Mouse (Mus musculus): ENCODE measurements at regions not wholly inside any gene's neighbourhood (a gene's known extent, or its start where the extent isn't known, plus 50 kb on each side); places are given as distances from the start of the nearest gene placed in this dataset.
A peak's percentile ranks its signal among the peaks of the same experiment; 100 is the strongest.

DNA sequence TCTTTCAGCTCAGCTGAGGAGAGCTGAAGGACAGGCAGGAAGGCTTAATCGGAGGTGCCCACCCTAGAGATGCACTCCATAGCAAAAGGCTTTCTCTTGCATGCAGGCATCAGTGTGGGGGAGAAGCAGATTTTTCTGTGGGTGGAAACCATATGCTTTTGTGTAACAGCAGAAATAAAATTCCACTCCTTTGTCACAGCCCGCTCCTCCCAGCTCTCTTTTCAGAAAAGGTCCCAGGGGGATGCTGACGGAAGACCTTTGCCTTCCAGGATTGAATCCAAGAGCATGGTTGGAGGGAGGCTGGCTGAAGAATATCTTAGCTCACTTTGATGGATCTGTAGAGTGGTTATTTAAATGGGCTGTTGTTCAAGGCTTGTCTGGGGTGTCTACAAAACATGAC lies 336.8 kb upstream of the Map3k7 start:
- 66% methylated on average over 3 of the region's 3 CpGs for WGBS
- Histone ChIP-seq H3K4me2 (replicated peaks; ENCODE audit: low read depth, low read length) (no peak overlapping the region), H3K27ac (ENCODE audit: low read depth, low read length) (no peak overlapping the region), H3K27me3 (ENCODE audit: control insufficient read depth, insufficient read depth, low read length) (no peaks in the 10 kb centered on the region), H3K4me1 (ENCODE audit: control insufficient read depth, insufficient read depth, low read length) (no peaks in the 10 kb centered on the region), H3K36me3 (ENCODE audit: control insufficient read depth, insufficient read depth, low read length) (no peaks in the 10 kb centered on the region), H3K9me3 (ENCODE audit: control insufficient read depth, low read length) (no peaks in the 10 kb centered on the region), H3K9ac (ENCODE audit: low read depth, low read length) (no peak overlapping the region), H3K4me3 (ENCODE audit: low read length) (no peak overlapping the region)
- ATAC-seq (ENCODE audit: low FRiP score, low TSS enrichment): no peak

DNA sequence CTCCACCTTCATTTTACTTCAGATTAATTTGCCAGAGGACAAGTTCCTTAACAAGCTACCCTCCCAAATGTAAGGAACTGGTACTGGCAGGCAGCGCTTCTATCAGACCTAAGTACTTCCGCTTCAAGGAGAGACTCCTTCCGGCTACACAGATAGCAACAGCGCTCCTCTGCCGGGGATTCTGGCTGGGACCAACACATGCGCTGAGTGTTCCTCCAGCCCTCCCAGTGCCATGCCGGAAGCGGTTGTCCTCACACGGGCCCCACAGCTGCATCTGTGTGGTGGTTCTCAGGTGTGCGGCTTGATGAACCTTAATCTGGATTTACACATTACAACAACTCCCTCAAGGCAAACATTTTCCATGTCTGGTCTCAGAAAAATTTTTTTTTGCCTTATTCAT lies 336.1 kb upstream of the Map3k7 start:
- Histone ChIP-seq H3K4me1 (ENCODE audit: control insufficient read depth, insufficient read depth, low read length) (no peaks in the 10 kb centered on the region), H3K9ac (ENCODE audit: low read depth, low read length) (no peak overlapping the region), H3K9me3 (ENCODE audit: control insufficient read depth, low read length) (no peaks in the 10 kb centered on the region), H3K27ac (ENCODE audit: low read depth, low read length) (no peak overlapping the region), H3K27me3 (ENCODE audit: control insufficient read depth, insufficient read depth, low read length) (no peaks in the 10 kb centered on the region), H3K4me3 (ENCODE audit: low read length) (no peak overlapping the region), H3K4me2 (replicated peaks; ENCODE audit: low read depth, low read length) (no peak overlapping the region), H3K36me3 (ENCODE audit: control insufficient read depth, insufficient read depth, low read length) (no peaks in the 10 kb centered on the region)
- WGBS: 96% methylated on average over 10 of the region's 10 CpGs
- no peak for ATAC-seq (ENCODE audit: low FRiP score, low TSS enrichment)

DNA sequence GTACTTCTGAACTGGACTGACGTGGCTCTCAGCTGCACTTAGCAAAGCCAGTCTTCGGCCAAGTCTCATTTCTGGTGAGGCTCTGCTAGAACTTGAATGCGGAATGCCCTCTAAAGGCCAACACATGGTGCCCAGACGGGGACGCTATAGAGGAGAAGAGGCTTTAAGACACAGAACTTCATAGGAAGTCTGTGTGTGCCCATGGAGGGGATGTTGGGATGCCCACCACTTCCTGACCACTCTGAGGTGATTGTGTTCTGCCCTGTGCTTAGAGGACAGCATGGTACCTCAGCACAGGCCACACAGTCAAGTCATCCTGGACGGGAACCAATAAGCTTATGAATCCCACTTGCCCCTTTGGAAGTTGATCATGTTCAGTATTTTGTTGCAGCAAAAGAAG lies 325.3 kb upstream of the Map3k7 start:
- H3K4me2 ChIP-seq (replicated peaks; ENCODE audit: low read depth, low read length): no peak overlapping the region
- H3K4me3 ChIP-seq (ENCODE audit: low read length): no peak overlapping the region
- no peak overlapping the region for H3K27ac ChIP-seq (ENCODE audit: low read depth, low read length)
- 94% methylated on average over 6 of the region's 6 CpGs for WGBS
- H3K9me3 ChIP-seq (ENCODE audit: control insufficient read depth, low read length): no peaks in the 10 kb centered on the region; the same call in 1 of the 2 replicates
- H3K36me3 ChIP-seq (ENCODE audit: control insufficient read depth, insufficient read depth, low read length): no peaks in the 10 kb centered on the region
- no peaks in the 10 kb centered on the region for H3K27me3 ChIP-seq (ENCODE audit: control insufficient read depth, insufficient read depth, low read length)
- ATAC-seq (ENCODE audit: low FRiP score, low TSS enrichment): no peak
- H3K4me1 ChIP-seq (ENCODE audit: control insufficient read depth, insufficient read depth, low read length): no peaks in the 10 kb centered on the region
- H3K9ac ChIP-seq (ENCODE audit: low read depth, low read length): no peak overlapping the region

DNA sequence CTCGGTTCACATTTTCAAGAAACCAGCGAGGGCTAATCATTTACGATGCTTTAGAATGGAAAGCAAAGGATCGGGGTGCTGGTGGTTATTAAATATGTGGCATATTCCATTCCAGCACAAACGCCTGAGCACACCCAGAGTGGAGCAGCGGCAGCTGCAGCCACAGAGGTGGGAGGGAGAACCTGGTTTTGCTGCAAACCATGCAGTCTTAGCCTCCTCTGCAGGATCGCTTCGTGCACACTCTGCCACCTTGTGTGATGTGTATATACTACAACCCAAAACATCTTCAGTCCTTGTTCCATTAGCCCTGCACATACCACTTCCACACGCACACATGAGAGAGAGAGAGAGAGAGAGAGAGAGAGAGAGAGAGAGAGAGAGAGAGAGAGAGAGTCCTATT lies 321.7 kb upstream of the Map3k7 start:
- no peaks in the 10 kb centered on the region for H3K36me3 ChIP-seq (ENCODE audit: control insufficient read depth, insufficient read depth, low read length)
- H3K27me3 ChIP-seq (ENCODE audit: control insufficient read depth, insufficient read depth, low read length): no peaks in the 10 kb centered on the region
- H3K9me3 ChIP-seq (ENCODE audit: control insufficient read depth, low read length): no peaks in the 10 kb centered on the region
- 34% methylated on average over 9 of the region's 9 CpGs for WGBS
- ATAC-seq (ENCODE audit: low FRiP score, low TSS enrichment): peak; percentile 95
- H3K27ac ChIP-seq (ENCODE audit: low read depth, low read length): no peak overlapping the region
- H3K4me2 ChIP-seq (replicated peaks; ENCODE audit: low read depth, low read length): no peak overlapping the region
- no peaks in the 10 kb centered on the region for H3K4me1 ChIP-seq (ENCODE audit: control insufficient read depth, insufficient read depth, low read length)
- no peak overlapping the region for H3K4me3 ChIP-seq (ENCODE audit: low read length)
- no peak overlapping the region for H3K9ac ChIP-seq (ENCODE audit: low read depth, low read length)

DNA sequence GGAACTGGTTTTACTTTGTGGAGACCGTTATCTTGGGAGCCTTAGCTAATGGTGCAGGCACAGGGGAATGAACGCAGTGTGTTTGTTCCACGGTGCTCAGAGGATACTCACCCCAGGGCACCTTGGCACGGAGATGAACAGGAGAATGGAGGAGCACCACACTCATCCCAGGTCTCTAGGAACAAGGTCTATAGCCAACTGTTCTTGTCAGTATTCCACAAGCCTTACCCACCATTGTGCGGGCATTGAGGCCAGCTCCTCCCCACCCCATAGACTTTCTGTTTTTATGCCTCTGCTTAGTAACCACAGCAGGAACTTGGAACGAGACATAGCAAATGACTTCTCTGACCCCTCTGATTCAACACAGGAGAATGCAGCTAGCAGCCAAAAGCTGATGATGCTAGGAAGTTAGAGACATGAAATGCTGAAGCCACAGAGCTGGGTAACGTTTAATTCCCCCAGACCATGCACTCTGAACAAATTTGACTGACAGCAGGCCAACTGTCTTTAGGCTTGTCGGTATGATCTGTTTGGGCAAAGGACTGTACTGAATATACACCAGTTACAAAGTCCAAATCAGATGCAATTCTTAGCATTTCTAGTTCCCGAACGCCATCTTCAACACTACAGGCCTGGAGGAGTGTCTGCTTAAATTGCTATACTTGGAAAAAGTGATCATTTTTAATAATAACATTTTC lies 321.2 kb upstream of the Map3k7 start:
- Histone ChIP-seq H3K4me1 (ENCODE audit: control insufficient read depth, insufficient read depth, low read length) (no peaks in the 10 kb centered on the region), H3K4me2 (replicated peaks; ENCODE audit: low read depth, low read length) (no peak overlapping the region), H3K9me3 (ENCODE audit: control insufficient read depth, low read length) (no peaks in the 10 kb centered on the region), H3K9ac (ENCODE audit: low read depth, low read length) (no peak overlapping the region), H3K36me3 (ENCODE audit: control insufficient read depth, insufficient read depth, low read length) (no peaks in the 10 kb centered on the region), H3K27ac (ENCODE audit: low read depth, low read length) (no peak overlapping the region; the same call in 1 of the 2 replicates), H3K27me3 (ENCODE audit: control insufficient read depth, insufficient read depth, low read length) (no peaks in the 10 kb centered on the region), H3K4me3 (ENCODE audit: low read length) (no peak overlapping the region)
- 57% methylated on average over 10 of the region's 10 CpGs for WGBS
- ATAC-seq (ENCODE audit: low FRiP score, low TSS enrichment): peak; percentile 67

DNA sequence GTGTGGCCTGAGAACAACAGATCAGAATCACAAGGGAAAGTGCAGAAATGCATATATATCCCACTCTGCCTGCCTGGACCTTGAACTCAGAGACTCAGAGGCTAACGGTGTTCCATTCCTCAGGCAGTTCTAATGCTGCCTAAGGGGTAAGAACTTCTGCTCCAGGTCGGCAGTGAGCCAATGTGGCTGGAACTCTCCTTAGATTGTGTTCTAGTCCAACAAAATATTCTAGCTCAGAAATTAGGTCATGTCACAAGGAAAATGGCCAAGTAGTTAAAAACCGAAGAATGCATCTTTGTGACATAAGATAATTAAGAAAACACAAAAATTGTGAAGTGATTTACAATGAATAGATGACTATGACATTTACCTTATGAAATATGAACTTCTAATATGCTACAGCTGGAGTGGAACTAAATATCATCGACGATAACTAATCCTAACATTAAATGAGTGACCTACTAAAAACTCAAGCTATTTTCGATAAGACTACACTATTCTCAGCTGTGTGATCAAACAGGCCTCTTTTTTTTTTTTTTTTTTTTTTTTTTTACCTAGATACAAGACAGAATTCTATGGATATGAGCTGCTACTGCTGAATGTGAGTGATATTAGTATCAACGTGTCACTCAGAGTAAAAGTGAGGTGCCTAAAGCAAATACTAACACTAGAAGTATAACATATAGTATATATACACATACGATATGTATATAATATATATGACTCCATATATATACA lies 315.1 kb upstream of the Map3k7 start:
- WGBS: 90% methylated on average over 8 of the region's 8 CpGs
- no peaks in the 10 kb centered on the region for H3K4me1 ChIP-seq (ENCODE audit: control insufficient read depth, insufficient read depth, low read length)
- H3K4me2 ChIP-seq (replicated peaks; ENCODE audit: low read depth, low read length): no peak overlapping the region
- no peak overlapping the region for H3K9ac ChIP-seq (ENCODE audit: low read depth, low read length)
- H3K4me3 ChIP-seq (ENCODE audit: low read length): no peak overlapping the region
- H3K9me3 ChIP-seq (ENCODE audit: control insufficient read depth, low read length): no peaks in the 10 kb centered on the region
- H3K36me3 ChIP-seq (ENCODE audit: control insufficient read depth, insufficient read depth, low read length): no peaks in the 10 kb centered on the region
- no peak overlapping the region for H3K27ac ChIP-seq (ENCODE audit: low read depth, low read length)
- no peaks in the 10 kb centered on the region for H3K27me3 ChIP-seq (ENCODE audit: control insufficient read depth, insufficient read depth, low read length)
- ATAC-seq (ENCODE audit: low FRiP score, low TSS enrichment): no peak

DNA sequence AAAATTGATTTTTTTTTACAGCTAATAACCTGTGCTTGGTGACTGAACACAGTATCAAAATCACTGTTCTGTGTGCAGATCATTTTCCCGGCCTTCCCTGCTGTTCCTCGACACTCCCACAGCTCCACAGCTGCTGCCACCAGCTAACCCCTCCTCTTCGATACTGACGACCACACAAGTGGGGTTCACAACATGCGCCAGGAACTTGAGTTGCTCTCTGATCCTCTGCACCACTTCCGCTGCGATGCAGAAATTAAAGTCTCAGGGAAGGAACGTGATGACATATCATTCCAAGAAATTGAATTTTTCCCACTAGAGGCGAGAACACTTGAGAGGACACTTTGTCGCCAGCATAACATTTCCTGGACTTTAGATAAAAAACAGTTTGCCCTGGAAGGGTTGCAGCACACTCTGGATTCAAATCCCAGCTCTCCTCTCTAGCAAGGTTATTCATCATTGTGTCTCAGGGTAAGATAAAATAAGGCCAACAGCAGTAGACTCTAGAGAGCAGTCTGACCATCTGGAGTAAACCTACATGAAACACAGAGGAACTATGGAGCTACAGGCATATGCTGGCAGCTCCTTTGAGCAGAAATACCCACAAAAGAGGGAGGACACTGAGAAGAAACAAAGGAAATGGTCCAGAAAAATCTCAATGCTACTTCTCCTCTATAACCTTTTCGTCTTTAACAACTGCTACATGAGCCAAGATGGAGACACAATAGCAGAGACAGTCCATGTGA lies 308.4 kb upstream of the Map3k7 start:
- ATAC-seq (ENCODE audit: low FRiP score, low TSS enrichment): no peak

DNA sequence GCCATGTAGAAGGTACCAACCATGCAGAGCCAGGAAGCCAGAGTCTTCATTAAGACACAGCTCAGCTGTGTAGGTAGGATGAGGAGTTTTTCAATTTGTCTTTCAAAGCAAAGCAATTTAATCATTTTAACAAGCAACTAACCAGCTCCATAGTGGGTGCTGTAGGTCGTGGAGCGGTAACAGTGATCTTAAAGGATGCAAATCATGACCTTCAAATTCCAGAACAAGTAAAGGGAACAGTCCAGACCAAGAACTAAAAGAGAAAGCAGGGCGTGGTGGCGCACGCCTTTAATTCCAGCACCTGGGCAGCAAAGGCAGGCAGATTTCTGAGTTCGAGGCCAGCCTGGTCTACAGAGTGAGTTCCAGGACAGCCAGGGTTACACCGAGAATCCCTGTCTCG lies 307.8 kb upstream of the Map3k7 start:
- Histone ChIP-seq H3K27me3 (ENCODE audit: control insufficient read depth, insufficient read depth, low read length) (no peaks in the 10 kb centered on the region), H3K36me3 (ENCODE audit: control insufficient read depth, insufficient read depth, low read length) (no peaks in the 10 kb centered on the region), H3K9ac (ENCODE audit: low read depth, low read length) (no peak overlapping the region), H3K4me3 (ENCODE audit: low read length) (no peak overlapping the region), H3K9me3 (ENCODE audit: control insufficient read depth, low read length) (no peaks in the 10 kb centered on the region), H3K4me1 (ENCODE audit: control insufficient read depth, insufficient read depth, low read length) (0 out of 2 replicates have a peak, but pooled peaks cover 4% of the 10 kb centered on the region), H3K4me2 (replicated peaks; ENCODE audit: low read depth, low read length) (no peak overlapping the region), H3K27ac (ENCODE audit: low read depth, low read length) (no peak overlapping the region)
- ATAC-seq (ENCODE audit: low FRiP score, low TSS enrichment): no peak
- whole genome bisulfite sequencing: 92% methylated on average over 8 of the region's 8 CpGs

More for the DNA sequence above, 308.4 kb upstream of the Map3k7 start:
- Histone ChIP-seq H3K27ac (ENCODE audit: low read depth, low read length) (no peak overlapping the region), H3K4me2 (replicated peaks; ENCODE audit: low read depth, low read length) (no peak overlapping the region), H3K27me3 (ENCODE audit: control insufficient read depth, insufficient read depth, low read length) (no peaks in the 10 kb centered on the region), H3K9ac (ENCODE audit: low read depth, low read length) (no peak overlapping the region), H3K36me3 (ENCODE audit: control insufficient read depth, insufficient read depth, low read length) (no peaks in the 10 kb centered on the region), H3K9me3 (ENCODE audit: control insufficient read depth, low read length) (no peaks in the 10 kb centered on the region), H3K4me1 (ENCODE audit: control insufficient read depth, insufficient read depth, low read length) (0 out of 2 replicates have a peak, but pooled peaks cover 4% of the 10 kb centered on the region), H3K4me3 (ENCODE audit: low read length) (no peak overlapping the region)
- 55% methylated on average over 11 of the region's 11 CpGs for WGBS

DNA sequence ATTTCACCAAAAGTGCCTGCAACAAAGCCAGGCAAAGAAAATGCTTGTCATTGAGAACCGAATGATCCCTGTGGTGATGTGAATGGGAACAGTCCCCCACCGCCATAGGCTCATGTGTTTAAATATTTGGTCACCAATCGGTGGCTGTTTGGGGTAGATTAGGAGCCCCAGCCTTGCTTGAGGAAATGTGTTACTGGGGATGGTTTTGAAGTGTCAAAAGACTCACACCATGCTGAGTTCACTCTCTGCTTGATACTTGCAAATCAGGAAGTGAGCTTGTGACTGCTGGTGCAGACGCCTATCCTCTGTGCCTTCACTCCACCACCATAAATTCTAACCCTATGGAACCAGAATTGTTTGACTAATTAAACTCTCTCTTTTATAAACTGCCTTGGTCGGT lies 305.1 kb upstream of the Map3k7 start:
- H3K4me3 ChIP-seq (ENCODE audit: low read length): no peak overlapping the region
- H3K9me3 ChIP-seq (ENCODE audit: control insufficient read depth, low read length): no peaks in the 10 kb centered on the region
- H3K27me3 ChIP-seq (ENCODE audit: control insufficient read depth, insufficient read depth, low read length): no peaks in the 10 kb centered on the region
- H3K9ac ChIP-seq (ENCODE audit: low read depth, low read length): no peak overlapping the region
- WGBS: 70% methylated on average over 5 of the region's 5 CpGs
- no peak overlapping the region for H3K4me2 ChIP-seq (replicated peaks; ENCODE audit: low read depth, low read length)
- no peak for ATAC-seq (ENCODE audit: low FRiP score, low TSS enrichment)
- no peak overlapping the region for H3K27ac ChIP-seq (ENCODE audit: low read depth, low read length)
- H3K36me3 ChIP-seq (ENCODE audit: control insufficient read depth, insufficient read depth, low read length): no peaks in the 10 kb centered on the region
- H3K4me1 ChIP-seq (ENCODE audit: control insufficient read depth, insufficient read depth, low read length): 0 out of 2 replicates have a peak, but pooled peaks cover 4% of the 10 kb centered on the region
